Mouse (Mus musculus): ENCODE results near the gene Zdhhc20. TPM values are rescaled to one million over a fixed set of nuclear protein-coding genes. Genes with fewer than 3 reads are reported as not detected.
"Not testable (repeated sequence)": the region's sequence is repeated elsewhere in the genome, so short reads cannot be mapped to it uniquely, and the experiment has no call there.

The Zdhhc20 gene
- total and polyA plus RNA-seq, 3 experiments, result 1.0 to 20.5 (median 19.7) TPM

DNA sequence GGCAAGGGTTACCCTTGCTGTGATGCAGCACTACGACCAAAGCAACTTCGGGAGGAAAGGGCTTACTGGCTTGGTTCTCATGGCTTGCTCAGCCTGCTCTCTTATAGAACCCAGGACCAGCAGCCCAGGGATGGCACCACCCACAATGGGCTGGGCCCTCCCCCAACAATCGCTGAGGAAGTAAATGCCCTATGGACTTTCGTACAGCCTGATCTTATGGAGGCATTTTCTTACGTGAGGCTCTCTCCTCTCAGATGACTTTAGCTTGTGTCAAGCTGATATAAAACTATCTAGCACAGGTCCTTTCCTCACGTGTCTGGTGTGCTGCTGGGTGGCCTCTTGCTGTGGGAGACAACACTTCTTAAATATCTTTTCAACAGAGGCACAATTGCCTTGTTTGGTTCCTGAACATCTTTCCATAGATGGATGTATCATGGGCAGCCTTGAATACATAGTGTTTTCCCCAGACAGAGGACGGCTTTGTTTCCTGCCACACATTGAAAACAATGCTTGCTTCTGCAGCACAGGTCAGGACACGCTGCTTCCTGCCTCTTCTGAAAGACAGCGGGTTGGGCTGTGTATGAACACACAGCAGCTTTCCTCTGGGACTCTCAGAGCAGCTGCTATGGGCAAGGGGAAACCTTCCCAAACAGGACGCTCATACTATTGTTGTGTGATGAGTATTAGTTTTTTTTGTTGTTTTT, 31.5 kb upstream of the Zdhhc20 start:
- TF ChIP-seq GATA2 (IDR thresholded peaks at IDR 0.05; ENCODE audit: borderline replicate concordance, low read depth, low read length) (no peak), POLR2AphosphoS5 (IDR thresholded peaks at IDR 0.05; ENCODE audit: insufficient replicate concordance, low read depth, low read length) (no peak), TAL1 (conservative IDR thresholded peaks at IDR 0.05; ENCODE audit: low read depth, low read length) (no peak), CTCF (IDR thresholded peaks at IDR 0.05; ENCODE audit: low read depth, low read length) (no peak)

DNA sequence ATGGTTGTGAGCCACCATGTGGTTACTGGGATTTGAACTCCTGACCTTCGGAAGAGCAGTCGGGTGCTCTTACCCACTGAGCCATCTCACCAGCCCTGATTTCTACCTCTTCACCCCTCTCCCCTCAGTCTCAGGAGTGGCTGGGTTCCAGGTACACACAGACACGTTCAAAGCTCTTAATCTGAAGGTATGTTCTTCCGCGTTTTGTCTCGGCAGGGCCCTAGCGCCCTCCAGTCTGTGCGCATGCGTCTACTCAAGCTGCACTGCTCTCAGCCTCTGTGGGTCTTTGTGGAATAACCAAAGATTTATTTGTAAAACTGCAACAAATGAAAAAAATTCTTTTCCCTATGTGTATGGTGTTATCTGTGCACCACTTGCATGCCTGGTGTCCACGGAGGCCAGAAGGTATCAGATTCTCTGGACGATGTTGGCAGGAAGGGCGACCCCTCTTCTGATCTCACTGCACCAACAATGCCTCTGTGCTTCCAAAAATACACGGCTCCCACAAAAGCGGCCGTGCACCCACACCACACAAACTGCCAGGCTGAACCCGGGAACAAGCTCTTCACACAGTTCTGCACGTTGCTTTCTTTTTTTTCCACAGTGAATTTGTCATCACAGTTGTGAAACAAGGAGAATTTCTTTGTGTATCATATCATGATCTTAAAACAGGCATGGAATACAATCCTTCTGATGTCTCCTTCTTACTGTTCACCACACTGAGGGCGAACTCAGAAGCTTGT, 30.7 kb upstream of the Zdhhc20 start:
- H3K36me3 ChIP-seq (replicated peaks), result peaks cover 5% of the 10 kb centered on the region
- no peaks in the 10 kb centered on the region for H3K4me1 ChIP-seq (ENCODE audit: insufficient read depth, low read depth, low read length)
- H3K4me3 ChIP-seq (ENCODE audit: low read depth, low read length), result no peak overlapping the region
- TF ChIP-seq CTCF (IDR thresholded peaks at IDR 0.05; ENCODE audit: low read depth, low read length), result no peak
- no peak for TF ChIP-seq POLR2AphosphoS5 (IDR thresholded peaks at IDR 0.05; ENCODE audit: insufficient replicate concordance, low read depth, low read length)
- TF ChIP-seq GATA2 (IDR thresholded peaks at IDR 0.05; ENCODE audit: borderline replicate concordance, low read depth, low read length), result no peak
- no peak for TF ChIP-seq GATA1 (IDR thresholded peaks at IDR 0.05; ENCODE audit: borderline replicate concordance, low read length)
- no peak for TF ChIP-seq TAL1 (conservative IDR thresholded peaks at IDR 0.05; ENCODE audit: low read depth, low read length)
- no peaks in the 10 kb centered on the region for H3K27me3 ChIP-seq (ENCODE audit: insufficient read depth, low read length)
- DNase-seq (ENCODE audit: low spot score) (no peak), ATAC-seq (ENCODE audit: extremely low read depth, insufficient number of reproducible peaks, low FRiP score, poor library complexity, severe bottlenecking) (no peak)
- H3K9me3 ChIP-seq (replicated peaks), result no peaks in the 10 kb centered on the region

More for the DNA sequence above, 31.5 kb upstream of the Zdhhc20 start:
- DNase-seq (ENCODE audit: low spot score), result no peak
- H3K9me3 ChIP-seq (replicated peaks), result no peaks in the 10 kb centered on the region
- peaks cover 5% of the 10 kb centered on the region for H3K36me3 ChIP-seq (replicated peaks)
- H3K4me1 ChIP-seq (ENCODE audit: insufficient read depth, low read depth, low read length), result no peaks in the 10 kb centered on the region
- no peak for ATAC-seq (ENCODE audit: extremely low read depth, insufficient number of reproducible peaks, low FRiP score, poor library complexity, severe bottlenecking)
- no peaks in the 10 kb centered on the region for H3K27me3 ChIP-seq (ENCODE audit: insufficient read depth, low read length)
- H3K4me3 ChIP-seq (ENCODE audit: low read depth, low read length), result no peak overlapping the region

GRCm38 (mm10) chr14:57919148-57919875, 29.2 kb upstream of the Zdhhc20 start:
- Histone ChIP-seq H3K9me3 (replicated peaks) (no peaks in the 10 kb centered on the region), H3K4me3 (ENCODE audit: low read depth, low read length) (no peak overlapping the region), H3K4me1 (ENCODE audit: insufficient read depth, low read depth, low read length) (no peaks in the 10 kb centered on the region), H3K27me3 (ENCODE audit: insufficient read depth, low read length) (no peaks in the 10 kb centered on the region), H3K36me3 (replicated peaks) (peaks cover 2% of the 10 kb centered on the region)
- DNase-seq (ENCODE audit: low spot score), result no peak
- TF ChIP-seq GATA2 (IDR thresholded peaks at IDR 0.05; ENCODE audit: borderline replicate concordance, low read depth, low read length) (no peak), GATA1 (IDR thresholded peaks at IDR 0.05; ENCODE audit: borderline replicate concordance, low read length) (no peak), TAL1 (conservative IDR thresholded peaks at IDR 0.05; ENCODE audit: low read depth, low read length) (no peak), POLR2AphosphoS5 (IDR thresholded peaks at IDR 0.05; ENCODE audit: insufficient replicate concordance, low read depth, low read length) (no peak), CTCF (IDR thresholded peaks at IDR 0.05; ENCODE audit: low read depth, low read length) (no peak)
- ATAC-seq (ENCODE audit: extremely low read depth, insufficient number of reproducible peaks, low FRiP score, poor library complexity, severe bottlenecking), result no peak

DNA sequence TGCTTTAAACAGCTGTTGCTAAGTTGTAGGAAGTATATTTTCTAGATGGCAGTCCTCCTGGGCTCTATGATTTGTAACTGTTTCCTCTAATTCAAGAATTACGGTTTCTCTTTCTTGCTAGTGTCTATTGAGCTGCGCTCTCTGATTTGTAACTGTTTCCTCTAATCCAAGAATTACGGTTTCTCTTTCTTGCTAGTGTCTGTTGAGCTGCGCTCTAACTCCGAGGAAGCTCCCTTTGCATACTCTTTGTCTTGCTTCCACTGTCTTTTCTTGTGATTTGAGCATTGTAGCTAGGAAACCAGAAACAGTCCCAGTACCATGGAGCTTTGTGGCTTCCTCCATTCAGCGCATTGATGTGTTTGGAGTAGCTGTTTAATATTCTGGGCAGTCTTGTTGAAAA, 25.3 kb upstream of the Zdhhc20 start:
- H3K4me1 ChIP-seq (ENCODE audit: insufficient read depth, low read depth, low read length), result peaks cover 13% of the 10 kb centered on the region
- H3K27me3 ChIP-seq (ENCODE audit: insufficient read depth, low read length), result no peaks in the 10 kb centered on the region
- no peak for ATAC-seq (ENCODE audit: extremely low read depth, insufficient number of reproducible peaks, low FRiP score, poor library complexity, severe bottlenecking)
- peaks cover 2% of the 10 kb centered on the region for H3K36me3 ChIP-seq (replicated peaks)
- DNase-seq (ENCODE audit: low spot score), result no peak
- H3K9me3 ChIP-seq (replicated peaks), result no peaks in the 10 kb centered on the region
- H3K4me3 ChIP-seq (ENCODE audit: low read depth, low read length), result no peak overlapping the region
- no peak for TF ChIP-seq CTCF (IDR thresholded peaks at IDR 0.05; ENCODE audit: low read depth, low read length)
- TF ChIP-seq GATA2 (IDR thresholded peaks at IDR 0.05; ENCODE audit: borderline replicate concordance, low read depth, low read length), result no peak
- TF ChIP-seq GATA1 (IDR thresholded peaks at IDR 0.05; ENCODE audit: borderline replicate concordance, low read length), result no peak
- TF ChIP-seq POLR2AphosphoS5 (IDR thresholded peaks at IDR 0.05; ENCODE audit: insufficient replicate concordance, low read depth, low read length), result no peak
- no peak for TF ChIP-seq TAL1 (conservative IDR thresholded peaks at IDR 0.05; ENCODE audit: low read depth, low read length)

DNA sequence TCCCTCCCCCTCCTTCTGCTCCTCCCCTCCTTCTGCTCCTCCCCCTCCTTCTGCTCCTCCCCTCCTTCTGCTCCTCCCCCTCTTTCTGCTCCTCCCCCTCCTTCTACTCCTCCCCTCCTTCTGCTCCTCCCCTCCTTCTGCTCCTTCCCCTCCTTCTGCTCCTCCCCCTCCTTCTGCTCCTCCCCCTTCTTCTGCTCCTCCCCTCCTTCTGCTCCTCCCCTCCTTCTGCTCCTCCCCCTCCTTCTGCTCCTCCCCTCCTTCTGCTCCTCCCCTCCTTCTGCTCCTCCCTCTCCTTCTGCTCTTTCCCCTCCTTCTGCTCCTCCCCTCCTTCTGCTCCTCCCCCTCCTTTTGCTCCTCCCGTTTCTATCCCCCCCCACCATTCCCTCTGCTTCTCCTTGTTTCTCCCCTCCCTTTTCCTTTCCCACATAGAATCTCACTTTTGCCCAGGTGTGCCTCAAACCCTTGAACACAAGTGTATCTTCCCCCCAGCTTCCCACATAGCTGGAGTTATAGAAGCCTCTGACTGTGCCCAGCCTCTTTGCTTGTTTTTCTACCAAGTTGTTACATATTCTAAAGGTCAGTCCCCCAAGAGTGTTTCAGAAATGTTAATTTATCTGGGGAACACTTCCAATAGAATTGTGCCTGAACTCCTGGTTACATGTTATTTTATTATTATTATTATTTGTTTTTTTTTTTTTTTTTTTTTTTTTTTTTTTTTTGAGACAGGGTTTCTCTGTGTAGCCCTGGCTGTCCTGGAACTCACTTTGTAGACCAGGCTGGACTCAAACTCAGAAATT, 22.3 kb upstream of the Zdhhc20 start:
- not testable (repeated sequence) for ATAC-seq (ENCODE audit: extremely low read depth, insufficient number of reproducible peaks, low FRiP score, poor library complexity, severe bottlenecking); H3K36me3 ChIP-seq (replicated peaks); DNase-seq (ENCODE audit: low spot score); H3K4me3 ChIP-seq (ENCODE audit: low read depth, low read length); H3K27me3 ChIP-seq (ENCODE audit: insufficient read depth, low read length); H3K9me3 ChIP-seq (replicated peaks)
- H3K4me1 ChIP-seq (ENCODE audit: insufficient read depth, low read depth, low read length), result peaks cover 20% of the 10 kb centered on the region

GRCm38 (mm10) chr14:57911787-57912186, 21.7 kb upstream of the Zdhhc20 start:
- 0 out of 2 replicates have a peak, but pooled peaks have one; percentile 24 for ATAC-seq (ENCODE audit: extremely low read depth, insufficient number of reproducible peaks, low FRiP score, poor library complexity, severe bottlenecking)
- H3K9me3 ChIP-seq (replicated peaks); H3K27me3 ChIP-seq (ENCODE audit: insufficient read depth, low read length); H3K36me3 ChIP-seq (replicated peaks); H3K4me3 ChIP-seq (ENCODE audit: low read depth, low read length); DNase-seq (ENCODE audit: low spot score): not testable (repeated sequence)
- peaks cover 24% of the 10 kb centered on the region for H3K4me1 ChIP-seq (ENCODE audit: insufficient read depth, low read depth, low read length)
